Mouse (Mus musculus) liver, adult (tissue): ENCODE data around the gene Magea6.
"Not testable (repeated sequence)": the region's sequence is repeated elsewhere in the genome, so short reads cannot be mapped to it uniquely, and the experiment has no call there.

Experiments used
- GATA4 ChIP-seq: IDR thresholded peaks from 2 replicates; pipeline ENCODE4 v1.6.1; 2014; ENCODE audit warnings: mild to moderate bottlenecking, low read length; ENCODE audit not compliant: insufficient replicate concordance

Gene Magea6

GRCm38 (mm10) chrX:154935887-154936286 lies at the start of gene Magea6:
Magea6 (minus strand) TSS chrX:154935987.
- TF ChIP-seq GATA4: not testable (repeated sequence)

GRCm38 (mm10) chrX:154949405-154949804 lies 13.6 kb upstream of the Magea6 start, which contains the start of gene Magea3:
Magea3 (minus strand) TSS chrX:154949505.
- TF ChIP-seq GATA4: not testable (repeated sequence)

GRCm38 (mm10) chrX:154890167-154890566 lies 45.6 kb downstream of the Magea6 start, which contains the start of gene Cldn34b1:
Cldn34b1 (minus strand) TSS chrX:154890267.
- TF ChIP-seq GATA4: not testable (repeated sequence)
